Mouse (Mus musculus) brain, embryonic 14.5 days (tissue): ENCODE data around the gene Dstn.

Source experiments
- CTCF ChIP-seq: fragments of 200-500 bp; IDR thresholded peaks from 2 replicates; pipeline ENCODE4 v1.5.1; 2012; ENCODE audit warnings: inconsistent platforms, mild to moderate bottlenecking, moderate library complexity, borderline replicate concordance; ENCODE audit not compliant: insufficient read depth, insufficient read length; ENCODE audit errors: extremely low read depth
- POLR2A ChIP-seq: fragments of 200-500 bp; IDR thresholded peaks from 2 replicates; pipeline ENCODE4 v1.6.1; 2012; ENCODE audit warnings: mild to moderate bottlenecking, inconsistent platforms, borderline replicate concordance; ENCODE audit not compliant: poor library complexity, insufficient read depth, insufficient read length, severe bottlenecking; ENCODE audit errors: extremely low read depth

- TF ChIP-seq CTCF: no peak
- peak; percentile 74; the same call in 1 of the 2 replicates for TF ChIP-seq POLR2A
These were observed at the start of gene Dstn for GRCm38 (mm10) chr2:143914760-143915599.
